Mouse (Mus musculus) forebrain, embryonic 15.5 days (tissue): Measurements from ENCODE around the gene Cep112. TPM values are rescaled to one million over a fixed set of nuclear protein-coding genes. Genes with fewer than 3 reads are reported as not detected.

ENCODE experiments used
- ATAC-seq: fragments of 200-750 bp; cut with Nextera tagmentation; replicated peaks from 2 replicates; pipeline ENCODE4 v1.8.0; 2017; ENCODE audit warnings: mild to moderate bottlenecking, moderate TSS enrichment, moderate library complexity
- H3K27ac ChIP-seq: fragments of 300-500 bp; sonication (generic); replicated peaks from 2 replicates; pipeline ENCODE4 v1.5.1; 2015; ENCODE audit warnings: mild to moderate bottlenecking, inconsistent platforms
- H3K27me3 ChIP-seq: fragments of 300-500 bp; sonication (generic); 2 replicates; pipeline ENCODE4 v1.6.1; 2015; ENCODE audit warnings: inconsistent platforms
- H3K36me3 ChIP-seq: fragments of 300-500 bp; sonication (generic); 2 replicates; pipeline ENCODE4 v1.6.1; 2015; ENCODE audit warnings: mild to moderate bottlenecking, inconsistent platforms
- H3K4me1 ChIP-seq: fragments of 300-500 bp; sonication (generic); 2 replicates; pipeline ENCODE4 v1.6.1; 2015; ENCODE audit warnings: inconsistent platforms
- H3K4me2 ChIP-seq: fragments of 300-500 bp; sonication (generic); replicated peaks from 2 replicates; pipeline ENCODE4 v1.6.1; 2015; ENCODE audit warnings: mild to moderate bottlenecking, inconsistent platforms
- H3K4me3 ChIP-seq: fragments of 300-500 bp; sonication (generic); 2 replicates; pipeline ENCODE4 v1.5.1; 2015; ENCODE audit warnings: mild to moderate bottlenecking, inconsistent platforms
- H3K9ac ChIP-seq: fragments of 300-500 bp; sonication (generic); replicated peaks from 2 replicates; pipeline ENCODE4 v1.6.1; 2015; ENCODE audit warnings: mild to moderate bottlenecking, inconsistent platforms
- H3K9me3 ChIP-seq: fragments of 300-500 bp; sonication (generic); 2 replicates; pipeline ENCODE4 v1.6.1; 2016; ENCODE audit warnings: inconsistent platforms
- WGBS: fragments of 180-500 bp; shearing (Covaris S2); methylation state at CpG from one replicate; pipeline ENCODE4 v1.1.7; 2015; ENCODE audit warnings: mixed read lengths; 5-methylcytosine and 5-hydroxymethylcytosine counted together
- polyA plus RNA-seq: library from polyadenylated mRNA; unstranded; fragments of >200 nt; fragmentation: Nextera tagmentation; extraction: Ambion mirVana; gene quantifications from 2 replicates; pipeline ENCODE4 v1.2.1, GENCODE M21; 2015

The Cep112 gene
- polyA plus RNA-seq = 15.0 and 17.6 TPM in 2 replicates

- peak; percentile 94 for ATAC-seq
- H3K4me2 ChIP-seq = peak within 1 kb of the TSS; percentile 72
- WGBS = under 1% methylated on average over 61 of the region's 61 CpGs
Measured at GRCm38 (mm10) chr11:108424889-108425591, at the start of gene Cep112. Cep112 (plus strand) TSS chr11:108425192.

GRCm38 (mm10) chr11:108376815-108377214 is 48.2 kb upstream of the Cep112 start:
- H3K9me3 ChIP-seq = no peaks in the 10 kb centered on the region
- no peak overlapping the region for H3K4me3 ChIP-seq
- H3K27ac ChIP-seq = no peak overlapping the region
- no peak overlapping the region for H3K9ac ChIP-seq
- no peaks in the 10 kb centered on the region for H3K36me3 ChIP-seq
- ATAC-seq = no peak
- no peaks in the 10 kb centered on the region for H3K27me3 ChIP-seq
- H3K4me1 ChIP-seq = peaks cover 5% of the 10 kb centered on the region
- H3K4me2 ChIP-seq = no peak overlapping the region
- WGBS = 96% methylated on average over 7 of the region's 7 CpGs

More at GRCm38 (mm10) chr11:108424889-108425591, at the start of gene Cep112:
- peak within 1 kb of the TSS; percentile 74 for H3K27ac ChIP-seq
- peak within 1 kb of the TSS; percentile 56 for H3K9ac ChIP-seq
- H3K4me1 ChIP-seq = peaks cover 22% of the 10 kb centered on the region
- H3K27me3 ChIP-seq = no peaks in the 10 kb centered on the region
- H3K9me3 ChIP-seq = no peaks in the 10 kb centered on the region
- H3K36me3 ChIP-seq = no peaks in the 10 kb centered on the region
- H3K4me3 ChIP-seq = peak within 1 kb of the TSS; percentile 57

GRCm38 (mm10) chr11:108377680-108378362 is 47.2 kb upstream of the Cep112 start:
- Histone ChIP-seq H3K4me1 (peaks cover 5% of the 10 kb centered on the region), H3K27me3 (no peaks in the 10 kb centered on the region), H3K36me3 (no peaks in the 10 kb centered on the region), H3K4me3 (no peak overlapping the region), H3K4me2 (peak overlapping the region; percentile 32), H3K9me3 (no peaks in the 10 kb centered on the region), H3K9ac (no peak overlapping the region), H3K27ac (peak overlapping the region; percentile 24; the same call in 1 of the 2 replicates)
- WGBS = 25% methylated on average over 19 of the region's 19 CpGs
- peak; percentile 96 for ATAC-seq

GRCm38 (mm10) chr11:108378363-108378751 is 46.6 kb upstream of the Cep112 start:
- Histone ChIP-seq H3K27me3 (no peaks in the 10 kb centered on the region), H3K4me3 (no peak overlapping the region), H3K9ac (no peak overlapping the region), H3K27ac (0 out of 2 replicates have a peak overlapping the region, but pooled peaks have one; percentile 24), H3K9me3 (no peaks in the 10 kb centered on the region), H3K4me1 (peaks cover 5% of the 10 kb centered on the region), H3K36me3 (no peaks in the 10 kb centered on the region), H3K4me2 (no peak overlapping the region)
- no peak; the same call in 1 of the 2 replicates for ATAC-seq
- 71% methylated on average over 4 of the region's 4 CpGs for WGBS

- Histone ChIP-seq H3K9ac (no peak overlapping the region), H3K4me3 (no peak overlapping the region), H3K36me3 (no peaks in the 10 kb centered on the region), H3K4me2 (no peak overlapping the region), H3K27me3 (no peaks in the 10 kb centered on the region), H3K27ac (no peak overlapping the region), H3K9me3 (no peaks in the 10 kb centered on the region), H3K4me1 (peaks cover 4% of the 10 kb centered on the region)
- no peak for ATAC-seq
- 80% methylated on average over 3 of the region's 3 CpGs for WGBS
Measured at GRCm38 (mm10) chr11:108382664-108383063, 42.3 kb upstream of the Cep112 start.

GRCm38 (mm10) chr11:108384920-108385665 is 39.9 kb upstream of the Cep112 start:
- Histone ChIP-seq H3K4me1 (no peaks in the 10 kb centered on the region), H3K4me3 (no peak overlapping the region), H3K4me2 (no peak overlapping the region), H3K9ac (no peak overlapping the region), H3K27me3 (no peaks in the 10 kb centered on the region), H3K27ac (no peak overlapping the region), H3K9me3 (no peaks in the 10 kb centered on the region), H3K36me3 (no peaks in the 10 kb centered on the region)
- no peak for ATAC-seq
- WGBS = 55% methylated on average over 4 of the region's 4 CpGs

- Histone ChIP-seq H3K9ac (no peak overlapping the region), H3K4me2 (no peak overlapping the region), H3K4me3 (no peak overlapping the region), H3K9me3 (no peaks in the 10 kb centered on the region), H3K36me3 (no peaks in the 10 kb centered on the region), H3K27me3 (no peaks in the 10 kb centered on the region), H3K4me1 (no peaks in the 10 kb centered on the region), H3K27ac (no peak overlapping the region)
- no peak for ATAC-seq
- WGBS = 92% methylated on average over 1 of the region's 1 CpGs
Measured at GRCm38 (mm10) chr11:108385666-108386024, 39.3 kb upstream of the Cep112 start.

- Histone ChIP-seq H3K4me3 (no peak overlapping the region), H3K4me2 (no peak overlapping the region), H3K36me3 (no peaks in the 10 kb centered on the region), H3K27me3 (no peaks in the 10 kb centered on the region), H3K27ac (no peak overlapping the region), H3K4me1 (no peaks in the 10 kb centered on the region), H3K9me3 (no peaks in the 10 kb centered on the region), H3K9ac (no peak overlapping the region)
- 96% methylated on average over 9 of the region's 9 CpGs for WGBS
- ATAC-seq = no peak
Measured at GRCm38 (mm10) chr11:108395061-108395460, 29.9 kb upstream of the Cep112 start.

- Histone ChIP-seq H3K36me3 (no peaks in the 10 kb centered on the region), H3K9ac (no peak overlapping the region), H3K27me3 (no peaks in the 10 kb centered on the region), H3K4me1 (no peaks in the 10 kb centered on the region), H3K4me2 (no peak overlapping the region), H3K4me3 (no peak overlapping the region), H3K27ac (no peak overlapping the region), H3K9me3 (no peaks in the 10 kb centered on the region)
- ATAC-seq = no peak
- WGBS = 92% methylated on average over 7 of the region's 7 CpGs
Measured at GRCm38 (mm10) chr11:108396076-108396829, 28.7 kb upstream of the Cep112 start.

GRCm38 (mm10) chr11:108409876-108410644 is 14.9 kb upstream of the Cep112 start:
- Histone ChIP-seq H3K27ac (peak overlapping the region; percentile 68), H3K4me3 (no peak overlapping the region), H3K27me3 (no peaks in the 10 kb centered on the region), H3K9ac (no peak overlapping the region), H3K9me3 (no peaks in the 10 kb centered on the region), H3K36me3 (no peaks in the 10 kb centered on the region), H3K4me1 (0 out of 2 replicates have a peak, but pooled peaks cover 7% of the 10 kb centered on the region), H3K4me2 (no peak overlapping the region)
- peak; percentile 81 for ATAC-seq
- 36% methylated on average over 8 of the region's 9 CpGs for WGBS

GRCm38 (mm10) chr11:108416360-108416759 is 8.6 kb upstream of the Cep112 start:
- Histone ChIP-seq H3K4me3 (no peak overlapping the region), H3K27me3 (no peaks in the 10 kb centered on the region), H3K9ac (no peak overlapping the region), H3K36me3 (no peaks in the 10 kb centered on the region), H3K27ac (no peak overlapping the region), H3K9me3 (no peaks in the 10 kb centered on the region), H3K4me2 (no peak overlapping the region), H3K4me1 (no peaks in the 10 kb centered on the region)
- WGBS = 97% methylated on average over 1 of the region's 1 CpGs
- no peak for ATAC-seq
